Mouse (Mus musculus) hindbrain, embryonic 13.5 days (tissue): ENCODE results near the gene Agpat2. TPM values are rescaled to one million over a fixed set of nuclear protein-coding genes. Genes with fewer than 3 reads are reported as not detected.

ENCODE experiments used
- ATAC-seq: fragments of 200-750 bp; cut with Nextera tagmentation; 2 replicates; pipeline ENCODE4 v1.8.0; 2017; ENCODE audit warnings: moderate TSS enrichment; ENCODE audit not compliant: low FRiP score
- H3K27ac ChIP-seq: fragments of 300-500 bp; sonication (generic); 2 replicates; pipeline ENCODE4 v1.5.1; 2015; ENCODE audit warnings: inconsistent platforms, mild to moderate bottlenecking, moderate library complexity
- H3K27me3 ChIP-seq: fragments of 300-500 bp; sonication (generic); 2 replicates; pipeline ENCODE4 v1.6.1; 2015; ENCODE audit warnings: mild to moderate bottlenecking, inconsistent platforms
- H3K36me3 ChIP-seq: fragments of 300-500 bp; sonication (generic); 2 replicates; pipeline ENCODE4 v1.6.1; 2015; ENCODE audit warnings: mild to moderate bottlenecking, inconsistent platforms
- H3K4me1 ChIP-seq: fragments of 300-500 bp; sonication (generic); replicated peaks from 2 replicates; pipeline ENCODE4 v1.6.1; 2015; ENCODE audit warnings: inconsistent platforms
- H3K4me2 ChIP-seq: fragments of 300-500 bp; sonication (generic); 2 replicates; pipeline ENCODE4 v1.6.1; 2015; ENCODE audit warnings: inconsistent platforms, mild to moderate bottlenecking, moderate library complexity
- H3K4me3 ChIP-seq: fragments of 300-500 bp; sonication (generic); 2 replicates; pipeline ENCODE4 v1.5.1; 2015; ENCODE audit warnings: mild to moderate bottlenecking, inconsistent platforms
- H3K9ac ChIP-seq: fragments of 300-500 bp; sonication (generic); 2 replicates; pipeline ENCODE4 v1.6.1; 2015; ENCODE audit warnings: mild to moderate bottlenecking, inconsistent platforms
- H3K9me3 ChIP-seq: fragments of 300-500 bp; sonication (generic); 2 replicates; pipeline ENCODE4 v1.6.1; 2016; ENCODE audit warnings: inconsistent platforms
- WGBS: fragments of 180-500 bp; shearing (Covaris S2); methylation state at CpG from one replicate; pipeline ENCODE4 v1.1.7; 2015; 5-methylcytosine and 5-hydroxymethylcytosine counted together
- polyA plus RNA-seq: library from polyadenylated mRNA; unstranded; fragments of >200 nt; fragmentation: Nextera tagmentation; extraction: Ambion mirVana; gene quantifications from 2 replicates; pipeline ENCODE4 v1.2.1, GENCODE M21; 2015

The Agpat2 gene
- polyA plus RNA-seq, 1 experiment from 2014 or later, result 6.8 TPM

DNA sequence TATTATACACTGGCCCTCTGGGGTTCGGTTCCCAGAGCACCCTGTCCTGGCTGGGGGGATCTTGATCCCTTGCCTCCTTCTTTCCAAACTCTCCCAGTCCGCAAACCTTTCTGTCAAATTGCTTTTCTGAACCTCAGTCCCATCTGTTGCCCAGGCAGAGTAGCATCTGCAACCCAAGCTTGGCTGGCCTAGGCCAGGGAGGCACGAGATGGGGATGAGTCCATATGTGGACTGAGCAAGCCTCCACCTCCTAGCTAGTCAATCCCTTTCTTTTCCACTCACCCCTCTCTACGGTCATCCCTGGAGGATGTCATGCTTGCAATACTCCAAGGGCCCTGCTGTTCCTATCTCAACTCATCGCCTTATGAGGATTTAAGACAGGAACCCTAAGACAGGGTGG, 1.6 kb downstream of the Agpat2 start:
- Histone ChIP-seq H3K4me2 (no peak overlapping the region), H3K4me3 (0 out of 2 replicates have a peak overlapping the region, but pooled peaks have one; percentile 54), H3K9me3 (no peaks in the 10 kb centered on the region), H3K27ac (no peak overlapping the region), H3K9ac (no peak overlapping the region), H3K27me3 (peaks cover 57% of the 10 kb centered on the region), H3K4me1 (peaks cover 27% of the 10 kb centered on the region), H3K36me3 (no peaks in the 10 kb centered on the region)
- ATAC-seq, result no peak
- WGBS, result 80% methylated on average over 5 of the region's 5 CpGs

DNA sequence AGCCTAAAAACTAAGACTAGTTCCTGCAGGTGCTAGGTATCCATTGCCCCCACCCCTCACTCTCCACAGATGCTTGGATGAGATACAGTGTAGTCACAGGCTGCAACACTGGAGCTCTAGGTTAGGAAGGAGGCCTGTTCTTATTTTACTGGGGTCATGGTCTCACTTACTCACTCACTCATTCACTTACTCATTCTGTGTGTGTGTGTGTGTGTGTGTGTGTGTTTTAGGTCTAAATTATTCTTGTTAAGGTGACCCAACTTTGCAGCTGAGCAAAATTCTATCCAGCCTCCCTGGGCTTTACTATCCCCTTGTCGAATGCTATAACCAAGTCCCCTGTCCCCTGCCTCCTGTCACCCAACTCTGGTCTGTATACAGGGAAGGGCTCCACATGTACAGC, 2.6 kb downstream of the Agpat2 start:
- no peak overlapping the region for H3K4me2 ChIP-seq
- no peak for ATAC-seq

DNA sequence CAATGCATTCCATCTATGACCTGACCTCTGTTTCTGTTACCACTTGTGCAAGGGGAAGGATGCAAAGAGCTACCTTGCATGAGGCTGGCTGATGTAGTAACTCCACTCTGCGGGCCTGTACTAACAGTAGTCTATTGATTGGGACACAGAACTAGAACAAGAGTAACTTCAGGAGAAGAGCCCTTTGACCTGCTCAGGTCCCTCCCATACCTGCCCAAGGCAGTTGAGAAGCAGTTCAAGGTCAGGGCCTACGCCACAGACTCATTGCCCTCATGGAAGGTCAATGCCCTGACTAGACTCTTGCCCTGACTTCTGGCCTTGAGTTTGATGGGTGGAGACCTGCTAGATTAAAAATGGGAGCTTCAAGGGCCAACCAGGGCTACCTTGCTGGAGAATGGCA, 3.6 kb downstream of the Agpat2 start:
- Histone ChIP-seq H3K9me3 (no peaks in the 10 kb centered on the region), H3K4me1 (peaks cover 15% of the 10 kb centered on the region), H3K9ac (no peak overlapping the region), H3K4me3 (no peak overlapping the region), H3K27me3 (peaks cover 41% of the 10 kb centered on the region), H3K36me3 (no peaks in the 10 kb centered on the region), H3K27ac (no peak overlapping the region), H3K4me2 (no peak overlapping the region)
- WGBS, result 95% methylated on average over 2 of the region's 2 CpGs
- ATAC-seq, result no peak

More for the DNA sequence above, 2.6 kb downstream of the Agpat2 start:
- Histone ChIP-seq H3K9me3 (no peaks in the 10 kb centered on the region), H3K27me3 (peaks cover 49% of the 10 kb centered on the region), H3K4me3 (no peak overlapping the region), H3K4me1 (peaks cover 19% of the 10 kb centered on the region), H3K9ac (no peak overlapping the region), H3K36me3 (no peaks in the 10 kb centered on the region), H3K27ac (no peak overlapping the region)
- 79% methylated on average over 1 of the region's 1 CpGs for WGBS

DNA sequence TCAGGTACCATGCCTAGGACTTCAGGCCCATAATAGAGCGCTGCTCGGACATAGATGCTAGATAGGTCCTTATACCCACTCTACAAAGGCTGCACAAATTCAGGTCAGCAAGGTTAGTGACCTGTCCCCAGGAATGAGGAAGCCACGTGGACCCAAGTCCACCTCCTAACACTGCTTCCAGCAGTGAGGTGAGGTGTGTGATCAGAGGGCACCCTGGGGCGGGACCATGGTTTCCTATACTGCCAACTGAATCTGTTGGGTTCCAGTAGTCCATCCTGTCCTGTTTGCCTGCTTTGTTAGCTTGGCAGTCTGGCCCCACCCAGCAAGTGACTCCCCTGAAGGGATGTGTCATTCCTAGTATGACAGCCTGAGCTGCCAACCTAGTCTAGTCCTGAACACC, 4.3 kb downstream of the Agpat2 start:
- H3K4me2 ChIP-seq, result no peak overlapping the region
- H3K9me3 ChIP-seq, result no peaks in the 10 kb centered on the region
- no peak for ATAC-seq
- H3K4me1 ChIP-seq, result peaks cover 15% of the 10 kb centered on the region
- H3K27ac ChIP-seq, result no peak overlapping the region
- H3K9ac ChIP-seq, result no peak overlapping the region
- H3K4me3 ChIP-seq, result no peak overlapping the region
- peaks cover 36% of the 10 kb centered on the region for H3K27me3 ChIP-seq
- 86% methylated on average over 4 of the region's 4 CpGs for WGBS
- no peaks in the 10 kb centered on the region for H3K36me3 ChIP-seq

DNA sequence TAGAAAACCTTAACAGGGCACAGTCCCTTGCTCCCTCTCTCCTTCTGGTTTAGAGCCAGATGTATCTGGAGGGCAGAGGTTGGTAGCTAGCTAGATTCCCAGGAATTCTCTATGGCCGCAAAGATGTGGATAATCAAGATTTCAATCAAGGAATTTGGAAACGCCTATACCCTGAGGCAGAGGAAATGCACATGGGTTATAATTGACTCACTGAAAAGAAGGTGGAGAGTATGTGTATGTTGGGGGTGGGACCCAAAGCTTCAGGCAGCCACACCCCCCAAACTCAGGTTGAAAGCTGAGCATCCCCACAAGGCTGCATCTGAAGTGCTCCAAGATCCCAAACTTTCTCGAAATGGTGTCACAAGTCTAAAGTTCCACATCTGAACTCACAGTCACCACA, 5.8 kb downstream of the Agpat2 start:
- no peak for ATAC-seq
- Histone ChIP-seq H3K27ac (no peak overlapping the region), H3K4me3 (no peak overlapping the region), H3K9me3 (no peaks in the 10 kb centered on the region), H3K4me2 (no peak overlapping the region), H3K27me3 (peaks cover 22% of the 10 kb centered on the region), H3K4me1 (peaks cover 3% of the 10 kb centered on the region), H3K36me3 (no peaks in the 10 kb centered on the region), H3K9ac (no peak overlapping the region)
- 92% methylated on average over 3 of the region's 3 CpGs for WGBS

DNA sequence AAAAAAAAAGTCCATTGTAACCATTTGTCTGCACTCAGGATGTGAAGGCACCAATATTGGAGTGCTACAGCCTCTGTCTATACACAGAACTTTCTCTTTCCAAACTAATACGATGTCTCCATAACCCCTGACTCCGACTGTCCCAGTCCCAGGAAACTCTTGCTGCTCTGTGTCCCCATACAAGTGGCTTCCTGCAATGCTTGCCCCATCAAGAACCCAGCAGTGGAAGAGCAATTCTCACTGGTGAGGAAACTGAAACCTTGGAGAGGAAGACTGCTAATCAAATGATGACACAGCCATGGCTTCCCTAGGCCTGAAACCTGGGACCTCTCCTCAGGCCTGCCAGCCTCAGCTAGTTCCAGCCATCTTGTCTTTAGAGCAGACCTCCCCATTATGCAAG, 6.4 kb downstream of the Agpat2 start:
- Histone ChIP-seq H3K36me3 (no peaks in the 10 kb centered on the region), H3K4me1 (no peaks in the 10 kb centered on the region), H3K4me3 (no peak overlapping the region), H3K27ac (no peak overlapping the region), H3K9me3 (no peaks in the 10 kb centered on the region), H3K9ac (no peak overlapping the region), H3K4me2 (no peak overlapping the region), H3K27me3 (peaks cover 15% of the 10 kb centered on the region)
- ATAC-seq, result no peak
- WGBS, result 86% methylated on average over 2 of the region's 2 CpGs

DNA sequence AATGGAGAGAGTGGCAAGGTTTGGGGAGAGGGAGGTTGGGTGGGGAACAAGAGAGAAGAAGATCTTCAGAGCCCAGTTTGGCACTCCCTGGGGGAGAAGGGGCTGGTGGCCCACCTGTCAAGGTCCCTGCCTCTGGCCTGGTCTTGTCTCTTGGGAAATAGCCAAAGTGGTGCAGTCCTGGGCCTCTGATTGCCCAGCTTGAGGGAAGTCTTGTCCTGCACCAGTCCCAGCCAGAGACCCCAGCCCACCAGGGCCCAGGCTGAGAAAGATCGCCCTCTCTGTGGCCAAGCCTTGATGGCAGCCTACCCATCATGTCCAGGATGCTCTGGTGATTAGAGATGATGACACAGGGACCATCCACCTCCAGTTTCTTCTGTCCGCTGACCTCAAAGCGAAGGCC, 7.3 kb downstream of the Agpat2 start:
- Histone ChIP-seq H3K4me2 (no peak overlapping the region), H3K27ac (no peak overlapping the region), H3K9me3 (no peaks in the 10 kb centered on the region), H3K36me3 (no peaks in the 10 kb centered on the region), H3K9ac (no peak overlapping the region), H3K4me3 (no peak overlapping the region), H3K4me1 (no peaks in the 10 kb centered on the region), H3K27me3 (peaks cover 6% of the 10 kb centered on the region)
- WGBS, result 95% methylated on average over 3 of the region's 3 CpGs
- ATAC-seq, result no peak

DNA sequence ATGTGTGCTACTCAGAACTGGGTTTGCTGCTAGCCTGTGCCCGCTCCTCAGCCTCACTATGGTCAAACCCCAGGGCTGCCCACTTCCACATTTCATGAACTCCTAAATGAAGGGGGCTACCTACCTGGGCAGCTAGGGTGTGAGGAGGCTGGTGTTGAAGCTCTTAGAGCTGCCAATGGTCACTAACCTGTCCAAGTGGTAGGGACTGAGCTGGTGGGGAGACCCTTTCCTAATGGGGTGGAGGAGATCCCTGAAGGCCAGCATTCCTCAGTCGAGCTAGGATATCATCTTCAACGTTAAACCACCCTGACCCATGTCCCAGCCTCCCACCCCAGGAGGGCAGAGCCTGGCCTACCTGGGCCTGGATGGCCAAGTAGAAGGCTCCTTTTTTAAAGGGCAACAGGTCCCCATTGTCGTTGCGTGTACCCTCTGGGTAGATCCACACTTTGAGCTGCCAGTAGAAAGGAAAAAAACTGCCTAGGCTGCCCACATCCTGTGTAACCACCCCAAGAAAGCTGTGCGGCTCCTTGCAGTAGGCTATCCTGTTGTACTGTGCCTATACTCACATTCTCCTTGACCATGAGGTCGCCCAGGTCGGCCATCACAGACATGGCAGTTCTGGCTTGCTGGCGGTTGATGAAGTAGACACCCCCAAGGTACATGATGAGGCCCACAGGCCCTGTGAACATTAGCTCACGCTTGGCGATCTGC, 8.3 kb downstream of the Agpat2 start:
- Histone ChIP-seq H3K4me3 (no peak overlapping the region), H3K27me3 (no peaks in the 10 kb centered on the region), H3K27ac (no peak overlapping the region), H3K4me1 (no peaks in the 10 kb centered on the region), H3K4me2 (no peak overlapping the region), H3K9ac (no peak overlapping the region), H3K9me3 (no peaks in the 10 kb centered on the region), H3K36me3 (no peaks in the 10 kb centered on the region)
- WGBS, result 92% methylated on average over 11 of the region's 11 CpGs
- no peak for ATAC-seq

DNA sequence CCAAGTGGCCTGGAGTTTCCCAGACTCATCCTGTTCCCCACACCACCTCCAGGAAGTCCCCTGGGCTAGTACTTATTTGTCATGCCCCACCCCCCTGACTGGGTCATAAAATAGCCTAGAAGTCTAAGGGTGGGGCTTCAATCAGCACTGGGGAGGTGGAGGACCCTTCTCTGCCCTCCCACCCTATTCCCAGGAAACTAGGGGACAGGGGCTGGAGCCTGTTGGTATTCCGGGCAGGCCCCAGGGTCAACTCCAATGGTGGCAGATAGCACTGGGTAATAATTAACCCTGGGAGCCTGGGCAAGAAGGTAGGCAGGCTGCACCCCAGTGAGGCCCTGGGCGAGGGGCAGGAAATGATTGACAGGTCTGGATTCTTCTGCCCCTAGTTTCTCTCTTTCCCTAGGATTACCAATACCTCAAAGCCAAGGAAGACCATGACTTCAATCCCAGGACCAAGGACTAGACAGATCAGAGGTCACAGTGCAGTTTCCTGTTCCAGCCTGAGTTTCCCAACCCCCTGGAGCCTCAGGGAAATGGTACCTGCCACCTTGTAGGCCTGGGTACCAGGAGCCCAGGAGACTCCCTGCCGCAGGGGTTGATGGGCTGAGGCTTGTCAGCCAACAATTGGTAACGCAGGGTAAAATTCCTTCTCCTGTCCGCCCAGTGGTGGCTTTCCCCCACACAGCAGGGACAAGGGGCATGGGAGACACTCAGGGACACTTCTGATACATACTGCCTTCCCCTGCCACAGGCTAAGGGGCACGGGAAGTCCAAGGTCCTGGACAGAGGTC, 9.1 kb downstream of the Agpat2 start:
- H3K9ac ChIP-seq, result no peak overlapping the region
- no peaks in the 10 kb centered on the region for H3K36me3 ChIP-seq
- H3K9me3 ChIP-seq, result no peaks in the 10 kb centered on the region
- no peak overlapping the region for H3K4me2 ChIP-seq
- no peaks in the 10 kb centered on the region for H3K27me3 ChIP-seq
- H3K4me1 ChIP-seq, result no peaks in the 10 kb centered on the region
- WGBS, result 75% methylated on average over 6 of the region's 6 CpGs
- H3K27ac ChIP-seq, result no peak overlapping the region
- H3K4me3 ChIP-seq, result no peak overlapping the region
- no peak for ATAC-seq

DNA sequence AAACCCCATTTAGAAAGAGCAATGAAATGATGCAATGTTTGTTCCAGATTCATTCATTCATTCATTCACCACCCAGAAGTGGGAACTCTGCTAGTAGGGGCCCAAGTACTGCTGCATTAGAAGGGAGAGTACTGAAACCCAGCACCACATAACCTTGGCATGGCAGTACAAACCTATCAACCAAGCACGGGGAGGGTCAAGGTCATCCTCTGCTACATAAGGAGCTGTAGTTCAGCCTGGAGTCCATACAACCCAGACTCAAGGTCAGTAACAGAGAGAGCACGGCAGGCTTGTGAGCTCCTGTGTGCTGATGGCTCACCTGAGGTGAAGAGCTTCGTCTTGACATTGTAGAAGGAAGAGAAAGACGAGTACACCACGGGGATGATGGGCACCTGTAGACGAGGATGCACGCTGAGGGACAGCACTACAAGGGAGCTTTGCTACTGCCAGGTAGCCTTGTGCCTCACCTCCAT, 9.7 kb downstream of the Agpat2 start:
- Histone ChIP-seq H3K4me1 (no peaks in the 10 kb centered on the region), H3K9me3 (no peaks in the 10 kb centered on the region), H3K4me2 (no peak overlapping the region), H3K27me3 (no peaks in the 10 kb centered on the region), H3K9ac (no peak overlapping the region), H3K27ac (no peak overlapping the region), H3K36me3 (no peaks in the 10 kb centered on the region), H3K4me3 (no peak overlapping the region)
- ATAC-seq, result no peak
- 89% methylated on average over 7 of the region's 7 CpGs for WGBS

DNA sequence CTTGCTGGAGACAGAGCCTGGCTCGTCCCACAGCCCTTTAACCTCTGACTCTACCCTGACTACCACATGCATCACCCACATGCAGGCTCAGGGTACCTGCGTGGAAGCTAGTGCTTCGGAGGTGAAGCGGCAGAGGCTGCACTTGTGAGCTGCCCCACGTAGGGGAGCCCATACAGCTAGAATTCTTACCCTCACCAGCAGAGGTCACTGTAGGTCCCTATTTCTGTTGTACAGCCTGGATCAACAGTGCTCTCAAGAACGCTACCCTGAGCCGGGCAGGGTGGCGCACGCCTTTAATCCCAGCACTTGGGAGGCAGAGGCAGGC, 10.2 kb downstream of the Agpat2 start:
- no peak overlapping the region for H3K4me3 ChIP-seq
- H3K27me3 ChIP-seq, result no peaks in the 10 kb centered on the region
- no peak overlapping the region for H3K9ac ChIP-seq
- H3K36me3 ChIP-seq, result no peaks in the 10 kb centered on the region
- H3K27ac ChIP-seq, result no peak overlapping the region
- H3K4me1 ChIP-seq, result no peaks in the 10 kb centered on the region
- 71% methylated on average over 9 of the region's 9 CpGs for WGBS
- H3K9me3 ChIP-seq, result no peaks in the 10 kb centered on the region
- H3K4me2 ChIP-seq, result no peak overlapping the region
- no peak for ATAC-seq

DNA sequence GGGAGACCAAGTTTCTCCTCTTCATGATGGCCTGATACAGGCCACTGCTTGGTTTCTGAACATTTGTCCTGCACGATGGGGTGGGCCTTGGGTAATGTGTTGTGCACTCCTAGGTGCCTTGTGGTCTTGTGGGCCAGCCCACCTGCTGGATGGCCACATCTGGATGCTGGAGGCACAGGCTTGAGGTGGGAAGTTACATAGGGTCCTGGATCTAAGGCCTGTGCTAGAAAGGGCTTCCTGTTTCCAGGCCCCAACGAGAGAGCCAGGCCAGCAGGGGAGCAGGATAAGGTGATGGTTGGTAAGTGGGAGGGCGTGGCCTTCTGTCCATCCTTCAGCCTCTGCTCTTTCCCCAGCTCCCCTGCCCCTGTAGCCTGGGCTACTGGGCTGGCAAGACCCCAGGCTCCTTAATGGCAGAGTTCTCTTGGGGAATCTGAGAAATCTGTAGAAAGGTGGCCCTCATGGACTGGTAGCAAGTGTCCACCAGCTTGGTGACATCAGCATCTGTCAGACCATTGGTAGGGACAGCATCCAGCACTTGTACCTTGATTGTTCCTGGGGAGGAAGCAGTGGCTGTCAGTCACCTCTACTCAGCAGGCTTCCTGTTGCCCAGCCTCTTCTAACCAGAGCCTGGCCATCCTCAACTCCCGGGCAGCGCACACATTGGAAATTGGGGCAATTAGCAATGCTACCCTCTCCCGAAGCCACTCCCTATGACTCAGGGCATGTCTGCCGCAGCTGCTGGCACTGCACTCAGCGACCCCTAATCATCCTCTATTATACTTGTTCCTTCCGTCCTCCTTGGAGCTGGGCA, 10.8 kb downstream of the Agpat2 start:
- 0 out of 2 replicates have a peak overlapping the region, but pooled peaks have one; percentile 5 for H3K9ac ChIP-seq
- 78% methylated on average over 9 of the region's 9 CpGs for WGBS
- H3K36me3 ChIP-seq, result no peaks in the 10 kb centered on the region
- no peak overlapping the region for H3K4me3 ChIP-seq
- H3K4me2 ChIP-seq, result no peak overlapping the region
- H3K9me3 ChIP-seq, result no peaks in the 10 kb centered on the region
- H3K27me3 ChIP-seq, result no peaks in the 10 kb centered on the region
- H3K27ac ChIP-seq, result no peak overlapping the region; the same call in 1 of the 2 replicates
- ATAC-seq, result no peak
- no peaks in the 10 kb centered on the region for H3K4me1 ChIP-seq
